Mouse (Mus musculus) liver, embryonic 14.5 days (tissue): ENCODE results near the gene Tpi1.

Source experiments
- CTCF ChIP-seq: IDR thresholded peaks from 2 replicates; pipeline ENCODE4 v1.5.1; 2016; ENCODE audit warnings: antibody characterized with exemption, low read depth, control low read depth
- EP300 ChIP-seq: IDR thresholded peaks from 2 replicates; pipeline ENCODE4 v1.6.1; 2016; ENCODE audit warnings: antibody characterized with exemption, low read depth

DNA sequence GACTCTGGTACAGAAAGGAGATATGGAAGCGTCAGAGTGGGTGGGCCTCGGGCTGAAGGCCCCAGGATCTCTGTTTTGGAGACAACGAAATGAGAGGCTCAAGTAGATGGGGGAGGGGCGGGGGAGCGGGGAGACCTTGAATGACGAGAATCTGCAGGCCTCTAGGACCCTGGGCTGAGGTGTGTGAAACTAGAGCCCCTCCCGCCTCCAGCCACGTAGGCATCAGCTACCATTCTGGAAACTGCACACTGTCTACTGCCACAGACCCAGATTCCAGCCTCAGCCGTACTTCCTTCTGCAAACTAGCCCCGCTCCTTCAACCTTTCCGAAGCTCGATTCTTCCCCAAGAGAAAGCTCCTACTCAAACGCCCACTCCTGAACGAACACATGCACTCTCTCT is 42.2 kb upstream of the Tpi1 start:
- TF ChIP-seq CTCF (no peak), EP300 (no peak)
